Mouse (Mus musculus) megakaryocyte, embryonic 14.5 days (primary cell): ENCODE measurements at regions not wholly inside any gene's neighbourhood (a gene's known extent, or its start where the extent isn't known, plus 50 kb on each side); places are given as distances from the start of the nearest gene placed in this dataset.

Experiments
- H3K27me3 ChIP-seq: replicated peaks from 2 replicates; pipeline ENCODE3; 2012; ENCODE audit warnings: inconsistent platforms
- H3K36me3 ChIP-seq: replicated peaks from 2 replicates; pipeline ENCODE3; 2012; ENCODE audit warnings: low read length, inconsistent platforms, mixed read lengths
- H3K4me1 ChIP-seq: 2 replicates; pipeline ENCODE4 v1.6.1; 2012; ENCODE audit warnings: inconsistent platforms
- H3K4me3 ChIP-seq: replicated peaks from 2 replicates; pipeline ENCODE3; 2012; ENCODE audit warnings: moderate library complexity, mild to moderate bottlenecking, inconsistent platforms
- H3K9me3 ChIP-seq: 2 replicates; pipeline ENCODE4 v1.6.1; 2012; ENCODE audit warnings: inconsistent platforms
- FLI1 ChIP-seq: IDR thresholded peaks from 2 replicates; pipeline ENCODE4 v1.6.1; 2012; ENCODE audit warnings: low read length, inconsistent platforms, mixed read lengths
- GATA1 ChIP-seq: IDR thresholded peaks from 3 replicates; pipeline ENCODE4 v1.6.1; 2012; ENCODE audit warnings: mixed read lengths, low read length, inconsistent platforms, borderline replicate concordance

DNA sequence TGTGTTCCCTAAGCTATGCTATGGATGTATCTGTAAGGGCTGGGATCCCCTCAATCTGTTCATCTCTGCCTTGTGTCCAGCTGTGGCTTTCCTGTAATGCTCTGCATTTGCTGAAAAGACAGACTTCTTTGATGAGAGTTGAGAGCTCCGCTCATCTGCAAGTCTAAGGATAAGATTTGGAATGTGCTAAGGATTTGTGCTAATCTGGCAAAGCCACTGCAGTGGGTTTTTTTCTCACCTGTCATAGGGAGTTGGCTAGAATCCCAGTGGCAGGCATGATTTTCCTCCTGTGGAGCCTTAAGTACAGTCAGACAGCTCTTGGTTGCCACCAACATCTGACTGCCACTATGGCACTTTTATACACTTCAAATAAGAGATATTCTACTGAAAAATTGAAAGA, 138.8 kb upstream of the Myocd start:
- TF ChIP-seq FLI1: no peak
- no peak for TF ChIP-seq GATA1
- Histone ChIP-seq H3K9me3 (no peaks in the 10 kb centered on the region; the same call in 1 of the 2 replicates), H3K27me3 (no peaks in the 10 kb centered on the region), H3K4me1 (no peaks in the 10 kb centered on the region), H3K36me3 (no peaks in the 10 kb centered on the region), H3K4me3 (no peak overlapping the region)

DNA sequence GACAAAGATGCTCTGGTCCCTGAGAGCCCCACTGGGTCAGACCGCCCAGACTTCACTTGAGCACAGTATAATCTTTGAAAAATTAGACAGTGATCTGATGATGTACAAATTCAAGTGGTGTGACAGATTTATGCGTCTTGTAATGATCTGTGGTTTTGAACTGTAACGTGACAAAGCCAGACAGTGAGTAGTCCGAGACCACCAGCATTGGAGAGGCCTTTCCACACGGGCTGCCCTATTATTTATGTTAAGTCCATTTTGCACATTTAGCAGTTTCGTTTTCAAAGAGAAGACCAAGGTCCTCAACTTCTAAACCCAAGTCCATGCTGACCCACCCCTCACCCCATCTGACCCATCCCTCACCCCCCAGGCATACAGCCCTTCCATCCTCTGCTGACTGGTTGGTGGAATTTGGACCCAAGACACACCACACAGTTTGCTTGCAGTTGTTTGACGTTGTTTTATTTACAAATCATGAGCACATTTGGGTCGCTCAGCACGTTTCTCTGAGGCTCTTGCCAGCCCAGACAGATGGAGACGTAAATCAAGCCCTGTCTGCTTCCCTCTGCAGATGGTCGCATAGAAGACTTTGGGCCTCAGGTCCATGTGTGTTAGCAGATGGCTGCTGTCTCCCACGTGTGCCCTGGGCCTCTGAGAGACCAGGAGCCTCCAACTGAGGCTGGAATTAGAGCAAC, 132.8 kb upstream of the Myocd start:
- Histone ChIP-seq H3K36me3 (no peaks in the 10 kb centered on the region), H3K4me1 (no peaks in the 10 kb centered on the region), H3K9me3 (peaks cover 2% of the 10 kb centered on the region; the same call in 1 of the 2 replicates), H3K4me3 (no peak overlapping the region), H3K27me3 (no peaks in the 10 kb centered on the region)
- TF ChIP-seq FLI1 (no peak), GATA1 (no peak)

DNA sequence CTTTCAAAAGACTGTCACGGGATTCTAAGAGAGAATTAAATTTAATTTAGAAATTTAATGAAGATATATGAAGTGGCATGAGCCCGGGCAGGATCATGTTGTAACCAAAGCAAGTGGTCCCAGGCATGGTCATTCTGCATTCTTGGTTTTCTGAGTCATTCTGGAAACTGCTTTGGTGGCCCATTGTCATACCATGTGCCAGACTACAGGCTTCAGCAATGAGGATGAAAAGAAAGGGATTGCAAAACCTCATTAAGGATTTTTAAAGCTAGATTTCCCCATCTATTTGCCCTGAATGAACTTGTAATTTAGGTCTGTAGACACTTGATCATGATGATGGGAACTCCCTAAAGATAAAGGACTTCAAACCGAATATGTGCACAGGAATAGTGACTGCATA, 119.4 kb upstream of the Myocd start:
- Histone ChIP-seq H3K4me1 (no peaks in the 10 kb centered on the region), H3K36me3 (no peaks in the 10 kb centered on the region), H3K27me3 (no peaks in the 10 kb centered on the region), H3K9me3 (0 out of 2 replicates have a peak, but pooled peaks cover 2% of the 10 kb centered on the region), H3K4me3 (no peak overlapping the region)
- no peak for TF ChIP-seq GATA1
- no peak for TF ChIP-seq FLI1

DNA sequence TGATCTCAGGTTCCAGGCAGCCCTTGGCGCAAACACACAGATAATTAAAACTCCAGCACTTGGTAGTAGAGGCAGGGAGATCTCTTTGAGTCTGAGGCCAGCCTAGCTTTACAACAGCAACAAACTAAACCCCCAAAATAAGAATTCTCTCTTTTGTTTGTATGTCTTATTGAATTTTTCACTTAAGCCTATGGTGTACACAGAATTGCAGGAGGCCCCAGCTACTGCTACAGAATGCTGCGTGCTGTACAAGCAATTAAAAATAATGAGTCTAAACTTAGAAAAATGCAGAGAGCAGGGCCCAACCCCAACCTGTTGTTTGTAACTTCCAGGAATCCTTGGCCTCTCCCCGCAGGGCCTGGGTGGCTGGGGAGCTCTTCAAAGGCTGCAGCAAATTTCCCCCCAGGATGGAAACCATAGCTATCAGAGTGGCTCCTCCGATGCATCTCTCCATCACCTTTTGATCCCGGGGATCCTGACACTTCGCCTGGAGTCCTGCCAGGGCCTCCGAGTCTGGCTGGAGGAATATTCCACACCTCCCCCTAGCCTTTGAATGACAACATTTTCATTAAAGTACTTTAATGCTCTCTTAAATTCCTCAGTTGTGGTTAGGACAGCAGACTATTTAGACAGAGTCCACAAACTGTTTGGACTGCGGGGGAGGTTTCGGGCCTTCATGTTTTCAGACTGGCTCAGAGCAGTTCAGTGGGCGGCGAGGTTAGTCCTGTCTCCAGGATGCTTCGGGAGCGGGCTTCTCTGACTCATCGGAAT, 116.7 kb upstream of the Myocd start:
- no peaks in the 10 kb centered on the region for H3K4me1 ChIP-seq
- no peak overlapping the region for H3K4me3 ChIP-seq
- H3K27me3 ChIP-seq: no peaks in the 10 kb centered on the region
- TF ChIP-seq GATA1: no peak
- no peak for TF ChIP-seq FLI1
- H3K9me3 ChIP-seq: 0 out of 2 replicates have a peak, but pooled peaks cover 2% of the 10 kb centered on the region
- no peaks in the 10 kb centered on the region for H3K36me3 ChIP-seq

DNA sequence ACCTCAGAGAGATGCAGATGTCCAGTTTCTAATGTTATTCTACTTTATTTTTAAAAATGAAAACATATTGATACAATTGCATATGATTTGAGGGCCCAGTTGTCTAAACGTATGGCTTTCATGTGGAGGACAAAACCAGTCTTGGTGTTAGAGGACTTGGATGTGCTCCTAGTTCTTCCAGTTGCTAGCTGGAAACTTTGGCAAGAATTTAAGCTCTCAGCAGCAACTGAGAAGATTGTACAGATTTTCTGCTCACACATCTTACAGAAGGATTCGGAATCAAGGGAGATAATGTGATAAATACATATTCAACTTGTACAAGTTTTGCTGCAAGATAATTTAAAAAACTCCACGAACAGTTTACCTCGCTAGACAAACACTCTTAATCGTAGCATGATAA, 105.6 kb upstream of the Myocd start:
- H3K27me3 ChIP-seq: no peaks in the 10 kb centered on the region
- no peak overlapping the region for H3K4me3 ChIP-seq
- H3K36me3 ChIP-seq: no peaks in the 10 kb centered on the region
- no peaks in the 10 kb centered on the region for H3K4me1 ChIP-seq
- H3K9me3 ChIP-seq: peaks cover 3% of the 10 kb centered on the region
- TF ChIP-seq GATA1 (no peak), FLI1 (no peak)

DNA sequence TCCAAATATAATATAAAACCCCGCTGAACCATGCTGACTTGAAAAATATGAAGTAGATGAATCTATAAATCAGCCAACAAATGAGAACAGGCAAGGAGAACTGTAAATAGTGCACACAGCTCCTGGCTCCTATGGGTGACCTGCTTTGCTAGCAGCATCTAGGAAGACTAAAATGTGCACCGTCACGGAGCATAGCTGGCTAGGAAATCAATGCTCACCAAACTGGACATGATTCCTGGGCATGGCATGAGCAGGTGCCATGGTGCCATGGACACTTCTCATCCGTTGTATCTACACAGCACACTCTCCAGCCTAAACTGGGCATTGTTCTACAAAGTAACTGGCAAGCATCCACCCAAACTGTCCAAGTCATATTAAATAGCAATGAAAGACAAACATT, 103.3 kb upstream of the Myocd start:
- no peaks in the 10 kb centered on the region for H3K4me1 ChIP-seq
- H3K36me3 ChIP-seq: no peaks in the 10 kb centered on the region
- peak overlapping the region; percentile 10 for H3K4me3 ChIP-seq
- peaks cover 9% of the 10 kb centered on the region for H3K9me3 ChIP-seq
- TF ChIP-seq GATA1 (no peak), FLI1 (no peak)
- H3K27me3 ChIP-seq: no peaks in the 10 kb centered on the region

DNA sequence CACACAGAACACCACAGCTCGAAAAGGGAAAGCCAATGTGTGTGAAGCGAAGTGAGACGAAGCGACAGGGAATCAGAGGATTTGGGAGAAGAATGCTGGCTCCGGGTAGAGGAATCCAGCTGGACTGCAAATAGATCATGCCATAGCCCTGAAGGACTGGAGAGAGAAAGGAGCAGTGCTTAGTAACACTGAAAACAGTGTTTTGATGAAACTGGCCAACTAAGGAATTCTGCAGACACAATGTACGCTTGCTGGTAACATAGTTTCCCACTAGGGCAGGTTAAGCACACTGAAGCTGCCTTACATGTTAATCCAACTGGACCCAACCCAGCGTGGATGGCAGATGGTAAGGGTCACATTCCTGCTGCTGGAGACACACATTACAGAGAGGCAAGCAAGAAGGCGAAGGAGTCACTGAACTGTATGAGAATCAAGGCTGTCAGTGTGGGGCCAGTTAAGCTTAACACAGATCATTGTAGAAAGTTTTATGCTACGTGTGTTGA, 102.6 kb upstream of the Myocd start:
- no peak overlapping the region for H3K4me3 ChIP-seq
- H3K27me3 ChIP-seq: no peaks in the 10 kb centered on the region
- peaks cover 9% of the 10 kb centered on the region for H3K9me3 ChIP-seq
- no peaks in the 10 kb centered on the region for H3K36me3 ChIP-seq
- no peak for TF ChIP-seq GATA1
- no peak for TF ChIP-seq FLI1
- H3K4me1 ChIP-seq: no peaks in the 10 kb centered on the region

DNA sequence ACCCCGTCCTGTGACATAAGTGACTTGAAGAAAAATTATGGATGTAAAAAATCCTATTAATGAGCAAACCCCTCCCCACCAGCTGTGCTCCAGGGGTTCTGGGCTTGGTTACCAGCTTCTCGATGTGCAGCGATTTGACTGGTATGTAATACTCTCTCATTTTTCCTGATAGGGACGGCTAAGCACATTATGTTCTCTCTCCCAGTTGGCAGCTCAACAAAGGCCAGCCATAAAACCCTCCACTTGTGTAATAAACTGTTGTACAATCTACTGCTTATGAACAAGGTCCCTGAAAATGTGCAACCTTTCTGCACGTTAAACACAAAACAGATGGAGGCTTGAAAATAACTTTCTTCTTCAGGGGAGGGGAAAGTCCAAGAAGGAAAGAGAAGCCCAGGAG, 98.0 kb upstream of the Myocd start:
- no peak for TF ChIP-seq FLI1
- TF ChIP-seq GATA1: no peak
- H3K4me3 ChIP-seq: no peak overlapping the region
- H3K9me3 ChIP-seq: peaks cover 9% of the 10 kb centered on the region; the same call in 1 of the 2 replicates
- no peaks in the 10 kb centered on the region for H3K36me3 ChIP-seq
- H3K4me1 ChIP-seq: no peaks in the 10 kb centered on the region
- H3K27me3 ChIP-seq: no peaks in the 10 kb centered on the region

DNA sequence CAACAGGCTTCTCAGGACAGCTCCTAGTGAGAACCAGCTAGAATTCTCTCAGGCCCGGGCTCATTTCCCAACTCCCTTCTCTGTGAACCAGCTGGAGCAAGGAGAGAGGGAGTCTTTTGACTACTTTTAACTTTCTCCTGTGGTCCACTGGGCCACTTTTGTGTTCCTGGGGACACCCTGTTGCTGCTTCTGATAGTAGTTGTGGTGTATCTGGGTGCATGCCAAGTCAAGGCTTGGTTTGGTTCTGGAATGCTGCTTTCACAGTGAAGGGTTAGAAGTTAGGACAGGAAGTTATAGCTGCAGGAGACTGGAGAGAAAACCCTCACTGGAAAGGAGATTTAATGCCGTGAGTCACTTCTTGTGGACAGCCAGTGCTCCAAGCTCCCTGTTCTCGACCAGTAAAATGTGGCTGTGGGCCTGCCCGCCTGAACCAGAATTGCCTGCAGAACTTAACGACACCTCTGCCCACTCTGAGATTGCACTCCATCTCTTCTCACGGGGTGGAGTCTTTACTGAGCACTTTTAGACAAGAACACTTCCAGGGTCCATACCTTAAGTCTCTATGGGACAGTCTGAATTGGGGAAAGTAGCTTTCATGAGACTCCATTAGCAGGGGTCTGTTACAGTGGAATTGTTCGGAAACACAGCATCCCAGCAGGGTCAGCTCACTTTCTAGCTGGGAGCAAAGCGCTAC, 97.0 kb upstream of the Myocd start:
- Histone ChIP-seq H3K4me3 (no peak overlapping the region), H3K36me3 (no peaks in the 10 kb centered on the region), H3K9me3 (peaks cover 9% of the 10 kb centered on the region; the same call in 1 of the 2 replicates), H3K27me3 (no peaks in the 10 kb centered on the region), H3K4me1 (no peaks in the 10 kb centered on the region)
- no peak for TF ChIP-seq FLI1
- no peak for TF ChIP-seq GATA1

DNA sequence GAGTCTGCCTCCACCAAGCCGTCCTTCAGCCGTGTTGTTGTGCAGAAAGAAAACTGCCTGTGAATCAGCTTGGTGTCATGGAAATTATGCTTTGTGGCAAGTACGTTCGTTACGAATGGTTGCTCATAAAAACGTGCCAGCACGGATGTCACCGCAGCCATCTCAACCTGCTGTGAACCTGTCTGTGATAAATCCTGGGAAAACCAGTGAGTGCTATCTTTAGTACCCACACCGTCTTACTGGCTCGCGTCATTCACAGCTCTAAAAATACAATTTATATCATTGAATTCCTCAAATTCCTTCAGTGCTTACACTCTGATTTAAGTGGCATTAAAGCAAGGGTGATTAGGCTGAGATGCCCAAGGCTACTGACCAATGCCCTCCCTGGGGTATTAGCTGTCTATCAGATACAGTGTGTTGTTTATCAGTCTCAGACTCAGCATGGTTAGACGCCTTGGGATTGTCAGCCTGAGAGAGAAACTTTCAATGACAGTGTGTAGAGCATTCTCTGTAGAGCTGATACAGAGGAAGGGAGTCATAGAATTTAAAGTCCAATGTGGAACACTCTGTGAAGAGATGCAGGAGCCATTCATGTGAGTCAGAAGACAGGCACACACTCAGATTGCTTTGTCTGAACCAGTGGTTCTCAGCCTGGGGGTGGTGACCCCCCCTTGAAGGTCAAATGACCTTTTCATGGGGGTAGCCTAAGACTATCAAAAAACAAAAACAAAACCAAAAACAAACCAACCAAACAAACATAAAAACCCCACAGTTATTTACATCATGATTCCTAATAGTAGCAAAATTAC, 96.2 kb upstream of the Myocd start:
- no peaks in the 10 kb centered on the region for H3K36me3 ChIP-seq
- TF ChIP-seq GATA1 (no peak), FLI1 (no peak)
- no peaks in the 10 kb centered on the region for H3K4me1 ChIP-seq
- no peak overlapping the region for H3K4me3 ChIP-seq
- peaks cover 9% of the 10 kb centered on the region; the same call in 1 of the 2 replicates for H3K9me3 ChIP-seq
- no peaks in the 10 kb centered on the region for H3K27me3 ChIP-seq
